Mouse (Mus musculus) left cerebral cortex, postnatal 4 days (tissue): ENCODE data around the gene Gpr27. TPM values are rescaled to one million over a fixed set of nuclear protein-coding genes. Genes with fewer than 3 reads are reported as not detected.

Source experiments
- DNase-seq: peaks from one replicate; pipeline ENCODE4 v3.0.0-alpha.2; 2022
- intact Hi-C: fragments of 180-260 bp; cut with DNase I; formaldehyde crosslinking; loops from one replicate; pipeline ENCODE4 v1.15.1; 2025
- total RNA-seq, 2 experiments: library from RNA; stranded (reverse); gene quantifications; 2 replicates each; pipeline ENCODE4 v1.2.3; 2021

Gpr27 gene
- total RNA-seq: 100 to 1,000 TPM; 101 to 104 TPM

DNA sequence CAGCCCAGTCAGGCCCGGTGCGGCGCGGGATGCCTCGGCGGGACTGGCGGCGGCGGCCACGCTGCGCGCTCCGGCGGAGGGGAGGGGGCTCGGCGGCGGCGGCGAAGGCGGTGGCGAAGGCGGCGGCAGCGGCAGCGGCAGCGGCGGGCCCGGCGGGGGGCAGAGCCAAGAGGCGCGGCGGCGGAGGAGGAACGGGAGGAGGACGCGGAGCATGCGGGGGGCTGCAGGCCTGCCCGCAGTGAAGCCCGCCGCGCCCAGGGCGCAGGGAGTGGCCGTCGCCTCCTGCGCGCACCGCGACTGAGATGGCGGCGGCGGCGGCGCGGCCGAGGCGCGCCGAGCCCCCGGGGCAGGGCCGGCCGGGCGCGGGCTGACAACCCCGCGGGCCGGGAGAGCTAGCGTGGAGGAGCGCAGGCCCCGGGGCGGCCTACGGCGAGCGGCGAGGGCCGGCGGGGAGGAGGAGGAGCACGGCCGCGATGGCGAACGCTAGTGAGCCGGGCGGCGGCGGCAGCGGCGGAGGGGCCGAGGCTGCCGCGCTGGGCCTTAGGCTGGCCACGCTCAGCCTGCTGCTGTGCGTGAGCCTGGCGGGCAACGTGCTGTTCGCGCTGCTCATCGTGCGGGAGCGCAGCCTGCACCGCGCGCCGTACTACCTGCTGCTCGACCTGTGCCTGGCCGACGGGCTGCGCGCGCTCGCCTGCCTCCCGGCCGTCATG is at the start of gene Gpr27:
Gpr27 (plus strand) TSS at position 474 of the 710 bp plus-strand sequence.
- peak; percentile 47 for DNase-seq
- intact Hi-C loops: no loop called here

DNA sequence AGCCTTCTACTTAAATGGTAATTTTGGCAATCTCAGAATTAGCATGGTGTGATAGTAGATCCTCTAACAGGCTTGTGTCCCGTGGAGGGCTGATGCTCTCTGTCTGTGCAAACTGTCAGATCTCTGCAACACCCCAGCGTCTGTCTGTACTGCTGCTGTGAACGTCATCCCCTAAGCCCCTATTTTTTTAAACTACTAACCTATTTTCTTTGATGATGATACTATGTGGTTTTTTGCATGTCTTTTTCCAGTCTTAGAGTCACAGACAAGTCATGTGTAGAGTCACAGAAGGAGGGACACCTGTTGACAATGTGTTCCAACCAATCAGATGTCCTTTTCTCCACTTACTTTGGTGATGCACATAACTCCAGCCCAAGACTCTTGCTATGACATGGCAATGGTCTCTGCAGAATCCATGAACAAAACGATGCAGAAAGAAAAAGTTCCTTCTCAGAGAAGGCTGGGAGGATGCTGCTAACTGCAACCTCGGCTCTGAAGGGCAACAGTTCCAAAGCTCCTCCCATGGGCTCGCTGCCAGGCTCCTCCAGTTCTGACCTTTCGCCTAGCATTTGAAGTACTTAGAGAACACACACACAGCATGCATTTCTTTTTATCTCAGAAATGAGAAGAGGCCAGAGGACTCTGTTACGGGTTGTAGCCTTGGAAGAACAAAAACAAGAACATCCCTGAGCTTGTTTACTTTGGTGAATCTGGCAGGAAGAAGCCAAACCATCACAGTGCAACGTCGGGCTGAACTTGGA is 48.9 kb upstream of the Gpr27 start:
- intact Hi-C loops: no loop called here
- DNase-seq: no peak

DNA sequence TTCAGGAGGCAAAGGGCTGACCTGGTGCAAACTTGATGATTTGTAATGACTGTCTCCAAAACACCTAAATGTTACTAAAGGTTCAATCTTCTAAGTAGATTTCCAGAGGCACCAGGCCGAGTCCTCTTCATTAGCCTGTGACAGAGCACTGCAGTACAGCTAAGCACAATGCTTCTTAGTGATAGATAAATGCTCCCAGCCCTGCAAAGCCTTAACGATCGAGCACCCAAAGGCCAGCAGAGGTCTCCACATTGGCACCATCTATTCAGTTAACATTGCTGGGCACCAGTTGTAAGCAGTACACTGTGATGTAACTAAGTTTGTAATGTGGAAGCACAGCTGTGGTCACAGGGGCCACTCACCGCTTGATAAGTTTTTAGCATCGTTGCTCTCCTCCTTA is 48.1 kb upstream of the Gpr27 start:
- DNase-seq: no peak
- intact Hi-C loops: no loop called here

DNA sequence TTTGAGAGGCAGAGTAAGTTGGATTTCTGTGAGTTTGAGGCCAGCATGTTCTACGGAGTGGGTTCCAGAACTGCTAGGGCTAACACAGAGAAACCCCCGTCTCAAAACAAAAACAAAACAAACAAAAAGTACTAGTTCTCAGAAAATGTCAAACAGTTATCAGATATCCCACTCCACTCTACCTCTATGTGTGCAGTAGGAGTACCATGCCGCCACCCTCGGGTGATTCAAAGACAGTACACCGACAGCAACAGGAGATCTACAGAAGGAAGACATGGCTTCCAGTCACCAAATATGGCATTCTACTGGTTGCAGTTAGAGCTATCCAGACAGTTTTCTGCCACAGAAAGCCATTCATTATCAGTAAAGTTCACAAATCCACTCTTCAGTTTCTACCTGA is 47.6 kb upstream of the Gpr27 start:
- intact Hi-C loops: no loop called here
- DNase-seq: no peak

DNA sequence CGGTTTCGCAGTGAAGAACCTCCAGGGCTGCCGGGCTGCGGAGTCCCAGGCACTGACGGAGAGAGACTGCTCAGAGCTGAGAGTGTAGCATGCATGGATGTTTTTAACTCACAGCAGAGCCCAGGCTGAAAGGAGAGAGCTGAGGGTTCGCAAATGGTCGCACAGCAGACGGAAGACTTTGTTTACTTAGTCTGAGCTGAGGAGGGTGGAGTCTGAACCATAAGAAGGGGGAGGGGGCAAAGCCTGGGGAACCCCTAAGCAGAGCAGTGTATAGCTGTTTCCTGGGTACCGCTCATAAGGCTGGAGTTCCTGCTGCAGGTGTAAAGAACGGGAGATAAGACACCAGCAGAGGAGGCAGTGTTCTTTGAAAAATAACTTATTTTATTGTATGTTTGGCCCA is 46.1 kb upstream of the Gpr27 start:
- intact Hi-C loops: no loop called here
- no peak for DNase-seq

DNA sequence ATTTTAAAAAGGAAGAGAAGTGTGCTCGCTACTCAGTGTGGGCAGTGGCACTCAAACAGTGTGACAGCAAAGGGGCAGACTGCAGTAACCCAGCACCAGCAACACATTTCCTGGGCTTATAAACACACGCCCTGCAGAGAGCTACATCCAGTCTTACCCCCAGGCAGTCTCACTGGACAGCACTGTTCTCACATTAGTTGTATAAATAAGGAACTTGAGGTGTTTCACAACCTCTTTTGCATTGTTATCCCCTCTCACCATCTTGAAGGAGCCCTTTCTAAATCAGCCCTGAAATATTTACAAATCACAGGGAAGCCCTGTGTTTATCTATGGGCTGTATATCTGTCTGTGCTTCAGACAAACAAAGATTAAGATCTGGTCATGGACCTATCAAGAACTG is 43.2 kb upstream of the Gpr27 start:
- DNase-seq: no peak
- intact Hi-C loops: no loop called here

DNA sequence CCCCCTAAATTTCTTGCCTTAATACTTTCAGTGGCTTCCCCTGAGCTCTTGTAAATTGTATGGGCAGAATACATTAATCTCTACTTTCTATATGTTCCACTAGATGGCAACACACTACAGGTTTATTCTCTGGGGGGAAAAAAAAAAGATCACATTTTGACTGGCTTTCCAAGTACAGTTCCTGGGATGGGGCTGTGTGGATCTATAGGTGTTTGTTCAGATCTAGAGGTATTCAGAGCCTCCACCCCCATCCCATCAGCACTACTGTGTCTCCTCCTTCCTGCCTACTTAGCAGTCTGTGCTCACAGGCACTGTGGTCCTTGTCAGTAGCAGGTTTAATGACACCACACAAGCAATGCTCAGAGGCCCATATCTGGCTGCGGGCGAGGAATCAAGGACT is 40.1 kb upstream of the Gpr27 start:
- intact Hi-C loops: loop anchor here (10.0 kb wide), 1 partner anchor 992 kb away; no protein-coding TSS in a partner anchor
- no peak for DNase-seq

DNA sequence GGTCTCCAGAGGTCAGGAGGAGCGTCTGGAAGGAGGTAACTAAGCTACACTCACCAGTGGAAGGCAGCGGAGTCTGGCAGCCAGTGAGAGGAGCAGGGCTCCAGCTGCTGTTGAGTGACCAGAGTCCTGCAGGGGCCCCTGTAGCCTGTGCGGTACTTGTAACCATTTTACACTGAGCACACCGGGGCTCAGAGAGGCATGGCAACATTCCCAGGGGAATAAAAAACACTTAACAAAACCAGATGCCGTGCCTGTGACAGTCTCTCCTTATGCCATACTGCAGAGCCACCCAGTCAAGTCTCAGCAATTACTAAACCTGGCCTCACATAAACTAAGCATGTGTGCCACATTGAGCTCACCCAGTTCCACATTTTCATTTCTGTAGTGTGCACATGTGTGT is 38.1 kb upstream of the Gpr27 start:
- intact Hi-C loops: loop anchor here (10.0 kb wide), 1 partner anchor 990 kb away; no protein-coding TSS in a partner anchor

DNA sequence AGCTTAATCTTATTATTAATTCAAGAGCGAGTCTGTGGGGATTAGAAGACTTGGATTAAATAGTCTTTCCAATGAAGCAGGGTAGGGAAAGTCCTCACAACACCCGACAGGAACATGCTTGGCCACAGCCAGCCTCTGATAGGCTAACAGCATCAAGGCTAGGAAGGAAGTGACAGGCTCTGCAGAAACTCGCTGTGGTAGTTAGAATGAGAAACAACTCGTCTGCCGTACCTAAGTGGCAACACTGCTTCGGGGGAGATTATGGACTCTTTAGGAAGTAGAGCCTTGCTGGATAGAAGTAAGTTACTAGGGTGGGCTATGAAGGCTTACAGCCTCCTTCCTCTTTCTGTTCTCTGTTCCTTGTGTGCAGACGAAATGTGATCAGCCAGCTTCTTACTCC is 37.0 kb upstream of the Gpr27 start:
- intact Hi-C loops: loop anchor here (10.0 kb wide), 1 partner anchor 989 kb away; no protein-coding TSS in a partner anchor
- DNase-seq: no peak

More for the DNA sequence above, 38.1 kb upstream of the Gpr27 start:
- DNase-seq: no peak

DNA sequence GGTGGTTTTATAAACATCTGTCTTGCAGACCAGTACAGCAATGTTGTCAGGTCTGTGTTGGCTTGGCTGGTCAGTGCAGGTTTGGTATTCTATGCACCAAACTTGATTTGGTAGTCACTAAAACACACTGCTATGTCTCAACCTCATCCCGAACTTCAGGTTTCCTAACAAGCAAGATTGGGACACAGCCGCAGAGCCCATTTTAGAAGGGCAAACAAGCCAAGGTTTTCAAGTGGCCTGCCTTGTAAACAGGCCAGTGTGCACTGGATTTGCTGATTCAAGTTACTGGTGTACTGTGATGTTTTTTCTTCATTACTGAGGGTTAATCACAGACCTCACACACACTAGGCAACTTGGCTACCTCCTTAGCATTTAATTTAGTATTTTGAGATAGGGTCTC is 36.4 kb upstream of the Gpr27 start:
- no peak for DNase-seq

DNA sequence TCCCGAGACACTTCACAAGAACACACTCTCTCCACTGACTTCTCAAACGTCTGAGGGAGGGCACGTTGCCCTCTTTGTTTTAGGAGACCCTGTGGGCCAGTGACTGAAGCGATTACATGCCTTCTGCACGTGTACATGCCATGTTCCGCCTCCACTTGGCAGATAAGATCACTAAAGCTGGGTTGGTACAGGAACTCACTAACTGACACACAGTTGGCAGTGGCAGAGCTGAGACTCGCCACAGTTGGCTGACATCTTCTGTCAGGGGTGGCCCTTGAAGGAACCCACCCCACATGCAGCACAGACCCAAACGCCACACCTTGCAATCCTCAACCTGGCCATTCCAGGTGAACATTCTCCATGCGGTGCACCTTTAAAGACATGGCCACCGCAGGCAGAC is 33.9 kb upstream of the Gpr27 start:
- DNase-seq: no peak
- intact Hi-C loops: loop anchor here (10.0 kb wide), 1 partner anchor 986 kb away; no protein-coding TSS in a partner anchor

More for the DNA sequence above, 36.4 kb upstream of the Gpr27 start:
- intact Hi-C loops: loop anchor here (10.0 kb wide), 1 partner anchor 989 kb away; no protein-coding TSS in a partner anchor

DNA sequence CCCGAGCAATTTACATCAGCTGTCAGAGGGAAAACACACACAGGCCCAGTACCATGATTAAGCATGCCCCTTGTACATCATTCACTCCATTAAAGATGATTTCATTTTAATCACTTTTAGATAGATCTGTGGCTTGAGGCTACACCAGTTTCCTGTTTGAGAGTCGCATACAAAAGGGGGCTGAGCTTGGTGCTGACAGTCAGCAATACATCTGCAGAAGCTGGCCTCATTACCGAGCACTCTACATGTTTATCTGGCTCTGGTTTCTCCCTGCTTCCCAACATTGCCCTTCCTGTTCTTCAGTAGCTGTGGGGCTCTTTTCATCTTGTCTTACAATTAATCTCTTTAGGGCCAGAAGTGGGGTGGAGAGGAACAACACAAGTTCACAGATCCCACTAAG is 32.0 kb upstream of the Gpr27 start:
- no peak for DNase-seq
- intact Hi-C loops: no loop called here

DNA sequence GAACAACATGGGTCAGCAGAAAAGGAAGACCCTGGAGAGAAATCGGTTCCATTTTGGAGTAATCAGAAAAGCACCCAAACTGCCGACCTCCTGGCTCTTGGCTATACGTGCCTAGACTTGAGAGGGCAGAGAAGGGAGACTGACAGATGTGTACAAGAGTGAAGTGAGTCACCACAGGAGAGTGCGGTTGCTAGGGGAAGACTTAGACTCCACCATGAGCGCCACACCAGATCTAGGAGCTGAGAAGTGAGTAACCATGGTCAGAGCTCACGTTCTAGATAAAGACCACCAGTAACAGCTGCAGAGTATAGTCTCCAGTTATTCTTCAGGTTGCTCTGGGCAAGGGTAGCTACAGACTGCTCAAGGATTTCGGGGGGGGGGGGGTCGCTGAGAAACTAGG is 29.2 kb upstream of the Gpr27 start:
- no peak for DNase-seq
- intact Hi-C loops: no loop called here

DNA sequence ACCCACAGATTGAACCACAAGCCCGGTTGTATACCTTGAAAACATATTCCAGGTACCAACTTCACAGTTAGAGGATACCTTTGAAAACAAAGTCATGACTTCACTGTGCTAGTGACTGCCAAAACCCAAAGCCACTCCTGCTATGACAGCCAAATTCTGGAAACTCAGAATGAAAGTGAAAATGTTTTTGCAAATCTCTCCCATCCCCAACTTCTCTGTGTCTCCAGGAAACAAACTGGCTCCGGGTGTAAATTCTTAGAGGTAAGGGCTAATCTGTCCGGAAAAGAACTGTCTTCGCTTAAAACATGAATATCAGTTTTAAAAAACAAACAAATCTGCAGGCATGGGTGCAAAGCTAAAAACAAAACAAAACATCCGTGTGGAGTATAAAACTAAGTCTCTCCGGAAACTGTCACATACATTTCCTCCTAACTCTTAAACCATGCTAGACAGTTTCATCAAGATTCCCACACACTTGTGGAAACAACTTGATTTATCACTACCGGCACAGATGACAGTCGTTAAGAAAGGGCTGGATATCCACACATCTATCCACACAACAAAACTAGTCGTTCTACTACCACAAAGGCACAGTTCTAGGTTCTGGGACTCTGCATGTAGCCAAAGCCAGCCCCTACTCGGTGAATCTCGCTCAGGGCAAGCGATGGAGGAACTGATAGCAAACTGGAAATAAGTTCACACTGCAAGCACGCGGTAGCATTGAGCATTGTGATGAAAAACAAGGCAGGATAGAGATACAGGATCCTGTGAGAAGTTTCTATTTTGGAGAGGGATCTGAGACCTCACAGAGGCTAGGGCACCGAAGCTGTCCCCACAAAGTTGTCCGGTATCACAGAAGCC is 26.8 kb upstream of the Gpr27 start:
- intact Hi-C loops: no loop called here
- no peak for DNase-seq

DNA sequence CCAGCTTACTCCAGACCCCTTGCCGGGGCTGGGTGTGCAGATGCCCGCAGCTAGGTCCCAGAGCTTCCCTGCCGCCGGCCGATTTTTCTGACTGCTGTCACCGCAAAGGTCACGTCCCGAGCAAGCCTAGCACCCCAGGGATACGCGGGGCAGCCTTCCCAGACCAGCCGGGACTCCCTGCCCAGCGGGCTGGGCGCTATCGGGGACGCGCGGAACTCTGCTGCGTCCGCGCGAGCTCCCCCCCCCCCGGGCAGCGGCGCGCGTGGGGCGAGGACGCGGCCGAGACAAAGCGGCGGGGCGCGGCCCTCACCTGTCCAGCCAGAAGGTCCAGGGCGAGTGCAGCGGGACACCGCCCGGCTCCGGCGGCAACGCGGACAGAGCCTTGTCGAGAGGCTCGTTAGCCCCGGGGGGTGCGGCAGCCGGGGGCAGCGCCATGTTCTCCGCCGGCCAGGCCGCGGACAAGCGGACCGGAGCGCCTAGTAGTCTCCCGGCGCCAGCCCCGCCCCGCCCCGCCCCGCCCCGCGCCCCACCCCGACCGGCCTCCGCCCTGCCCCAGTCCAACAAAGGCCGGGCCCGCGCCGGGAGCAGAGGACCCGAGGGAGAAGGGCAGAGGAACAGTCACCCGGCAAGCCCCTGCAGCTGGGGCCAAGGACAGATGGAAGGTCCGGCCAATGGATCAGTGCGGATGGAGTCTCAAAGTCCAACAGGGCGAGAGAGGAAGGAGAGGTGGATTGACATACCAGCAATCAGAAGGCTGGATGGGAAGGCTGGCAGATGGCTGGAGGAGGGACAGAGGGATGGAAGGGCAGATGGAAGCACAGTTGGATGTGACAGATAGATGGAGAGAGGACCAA is 25.9 kb upstream of the Gpr27 start, which contains the start of the genes Eif4e3 and Gm20696:
Eif4e3 (minus strand) TSS at position 454 of the 854 bp plus-strand sequence.
Gm20696 (minus strand) TSS at position 480 of the 854 bp plus-strand sequence.
- DNase-seq: peak; percentile 84
- intact Hi-C loops: no loop called here

DNA sequence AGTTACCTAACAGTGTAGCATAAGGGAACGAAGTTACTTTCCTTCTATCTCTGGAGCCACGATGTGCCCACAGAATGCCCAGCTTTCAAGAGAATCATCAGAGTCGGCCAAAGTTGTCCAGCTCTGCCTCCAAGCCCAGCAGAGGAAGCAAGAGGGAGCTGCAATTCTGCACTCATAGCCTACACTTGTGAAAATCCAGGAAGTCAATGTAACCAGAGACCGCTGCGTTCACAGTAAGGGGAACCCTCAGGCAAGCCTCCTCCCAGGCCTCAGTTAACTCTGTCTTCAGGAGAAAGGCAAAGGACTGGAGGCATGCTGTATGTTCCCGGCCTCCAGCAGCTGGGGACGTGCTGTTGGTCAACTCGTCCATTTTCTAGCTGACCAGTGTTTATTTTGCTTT is 25.2 kb upstream of the Gpr27 start:
- DNase-seq: peak; percentile 19
- intact Hi-C loops: no loop called here

DNA sequence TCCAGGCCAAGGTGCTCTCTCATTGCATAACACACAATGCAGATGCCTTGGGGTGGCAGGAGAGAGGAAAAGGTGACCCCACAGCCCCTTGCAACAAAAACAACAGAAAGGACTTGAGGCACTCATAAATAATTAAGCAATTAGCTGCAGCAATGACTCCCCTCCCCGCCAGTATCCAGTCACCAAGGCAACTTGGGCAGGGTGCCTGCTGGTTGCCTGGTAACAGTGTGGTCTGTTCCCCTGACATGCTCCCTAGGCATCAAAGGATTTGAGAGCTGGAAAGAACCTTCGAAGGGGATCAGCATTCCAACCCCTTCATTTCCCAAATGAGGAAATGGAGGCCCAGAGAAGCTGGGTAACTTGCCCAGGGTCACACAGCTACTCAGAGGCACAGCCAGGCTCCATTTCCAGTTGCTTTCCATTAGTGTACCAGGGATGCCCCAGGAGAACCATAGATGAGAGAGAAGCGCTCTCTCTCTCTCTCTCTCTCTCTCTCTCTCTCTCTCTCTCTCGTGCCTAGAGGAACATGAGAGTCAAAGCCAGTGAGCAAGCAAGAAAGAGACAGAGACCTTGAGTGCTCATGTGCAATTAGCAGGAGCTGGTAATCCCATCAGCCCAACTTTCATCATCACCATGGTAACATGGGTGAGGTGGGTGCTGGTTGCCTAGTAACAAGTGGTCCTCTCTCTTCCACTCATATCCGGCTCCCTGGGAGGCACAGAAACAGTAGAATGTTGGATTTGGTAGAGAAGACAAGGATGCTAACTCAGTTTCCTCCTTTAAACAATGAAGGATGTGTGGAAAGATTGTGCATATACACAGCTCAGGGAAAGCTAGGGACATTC is 22.8 kb upstream of the Gpr27 start:
- peak; percentile 92 for DNase-seq
- intact Hi-C loops: no loop called here

DNA sequence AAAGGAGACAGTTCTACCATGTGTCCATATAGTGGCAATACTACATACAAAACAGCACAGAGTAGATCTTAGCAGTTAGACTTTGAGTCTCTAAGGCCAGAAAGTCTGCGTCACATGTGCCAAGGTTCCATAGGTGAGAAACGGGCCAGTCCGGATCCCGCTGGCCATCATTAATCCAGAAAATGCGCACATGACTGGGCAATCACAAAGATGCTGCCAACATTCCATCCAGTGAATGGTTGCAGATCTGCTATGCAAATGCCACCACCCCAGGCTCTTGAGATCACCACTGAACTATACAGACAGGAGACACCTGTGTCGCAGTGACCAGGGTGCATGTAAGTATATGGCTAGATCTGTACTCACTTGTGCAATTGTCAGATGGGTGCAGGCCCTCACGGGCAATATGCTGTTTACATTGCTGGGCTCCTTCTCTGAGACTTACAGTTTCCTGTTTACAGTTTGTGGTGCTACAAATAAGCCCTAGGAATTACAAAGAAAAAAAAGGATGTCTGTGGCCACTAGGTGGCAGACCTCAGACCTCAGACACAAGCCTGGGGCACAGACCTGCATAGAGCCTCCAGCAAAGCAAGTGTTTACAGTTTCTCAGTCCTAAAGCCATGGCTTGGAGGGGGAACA is 21.9 kb upstream of the Gpr27 start:
- intact Hi-C loops: no loop called here
- peak; percentile 64 for DNase-seq
